Mouse (Mus musculus): ENCODE results near the gene Lrrc4c.

GRCm38 (mm10) chr2:96573755-96574154 lies 255.8 kb downstream of the Lrrc4c start:
- TF ChIP-seq CTCF (IDR thresholded peaks at IDR 0.05; ENCODE audit: low read depth, low read length) (no peak), POLR2A (IDR thresholded peaks at IDR 0.05; ENCODE audit: insufficient read depth, low read length) (no peak), EP300 (IDR thresholded peaks at IDR 0.05; ENCODE audit: insufficient read depth, low read depth, low read length) (no peak)

All from ES-Bruce4 (cell line).